Mouse (Mus musculus): ENCODE results near the gene Lrrc8c.

- no peak for TF ChIP-seq CTCF (IDR thresholded peaks at IDR 0.05; ENCODE audit: borderline replicate concordance, insufficient read depth, low read depth, low read length)
- TF ChIP-seq POLR2A (IDR thresholded peaks at IDR 0.05; ENCODE audit: borderline replicate concordance, insufficient read depth, low read length): no peak
Observed at GRCm38 (mm10) chr5:105565824-105566223, 46.6 kb downstream of the Lrrc8c start.
